Mouse (Mus musculus) left cerebral cortex, postnatal 14 days (tissue): Measurements from ENCODE around the gene Afmid. TPM values are rescaled to one million over a fixed set of nuclear protein-coding genes. Genes with fewer than 3 reads are reported as not detected.
A peak's percentile ranks its signal among the peaks of the same experiment; 100 is the strongest.
"Not testable (repeated sequence)": the region's sequence is repeated elsewhere in the genome, so short reads cannot be mapped to it uniquely, and the experiment has no call there.

Experiments
- DNase-seq, 2 experiments: peaks; one replicate each; pipeline ENCODE4 v3.0.0; 2021 to 2022; ENCODE audit warnings: low spot score in 2 of 2, mixed read lengths in 1 of 2
- intact Hi-C: fragments of 180-260 bp; cut with DNase I; formaldehyde crosslinking; loops from one replicate; pipeline ENCODE4 v1.15.1; 2025
- total RNA-seq, 2 experiments: library from RNA; stranded (reverse); gene quantifications; 2 replicates each; pipeline ENCODE4 v1.2.3; 2021

The Afmid gene
- total RNA-seq, 2 experiments from 2014 or later: 7.0 to 8.4 TPM

GRCm38 (mm10) chr11:117820173-117820572 is 5.6 kb upstream of the Afmid start:
- intact Hi-C loops: loop anchor here (5.0 kb wide), 4 partner anchors 68 to 453 kb away; no protein-coding TSS in a partner anchor
- DNase-seq: no peak

GRCm38 (mm10) chr11:117821868-117822267 is 3.9 kb upstream of the Afmid start:
- no peak for DNase-seq

GRCm38 (mm10) chr11:117822728-117823241 is 2.9 kb upstream of the Afmid start:
- DNase-seq: no peak
- intact Hi-C loops: loop anchor here (5.0 kb wide), 4 partner anchors 70 to 455 kb away; no protein-coding TSS in a partner anchor

More at GRCm38 (mm10) chr11:117821868-117822267, 3.9 kb upstream of the Afmid start:
- intact Hi-C loops: loop anchor here (5.0 kb wide), 4 partner anchors 70 to 455 kb away; no protein-coding TSS in a partner anchor

GRCm38 (mm10) chr11:117823411-117823810 is 2.3 kb upstream of the Afmid start:
- intact Hi-C loops: loop anchor here (5.0 kb wide), 4 partner anchors 71 to 456 kb away; no protein-coding TSS in a partner anchor

GRCm38 (mm10) chr11:117824060-117824969 is 1.4 kb upstream of the Afmid start:
- intact Hi-C loops: loop anchor here (2.0 to 5.0 kb wide), 5 partner anchors 34 to 457 kb away; no protein-coding TSS in a partner anchor
- DNase-seq: peak; percentile 88

More at GRCm38 (mm10) chr11:117823411-117823810, 2.3 kb upstream of the Afmid start:
- DNase-seq: no peak

- DNase-seq: no peak
These were observed 440 bp downstream of the Afmid start for GRCm38 (mm10) chr11:117826164-117826563.

GRCm38 (mm10) chr11:117826916-117827315 is 1.2 kb downstream of the Afmid start:
- no peak for DNase-seq
- intact Hi-C loops: no loop called here

More at GRCm38 (mm10) chr11:117826164-117826563, 440 bp downstream of the Afmid start:
- intact Hi-C loops: no loop called here

- DNase-seq: no peak
- intact Hi-C loops: no loop called here
These were observed 1.7 kb downstream of the Afmid start for GRCm38 (mm10) chr11:117827386-117827785.

- no peak for DNase-seq
- intact Hi-C loops: no loop called here
These were observed 2.6 kb downstream of the Afmid start for GRCm38 (mm10) chr11:117828149-117828887.

GRCm38 (mm10) chr11:117828888-117829604 is 3.3 kb downstream of the Afmid start:
- intact Hi-C loops: no loop called here
- peak in 1 of 2 experiments; percentile 38 for DNase-seq

GRCm38 (mm10) chr11:117829671-117830215 is 4.0 kb downstream of the Afmid start:
- no peak for DNase-seq
- intact Hi-C loops: no loop called here

GRCm38 (mm10) chr11:117830401-117830800 is 4.7 kb downstream of the Afmid start:
- no peak for DNase-seq
- intact Hi-C loops: no loop called here

- intact Hi-C loops: no loop called here
- peak; percentile 71 to 79 for DNase-seq
These were observed 6.6 kb downstream of the Afmid start for GRCm38 (mm10) chr11:117832086-117832969.

- intact Hi-C loops: not testable (repeated sequence)
These were observed 7.8 kb downstream of the Afmid start for GRCm38 (mm10) chr11:117833509-117833908.

GRCm38 (mm10) chr11:117834086-117834485 is 8.4 kb downstream of the Afmid start:
- no peak for DNase-seq
- intact Hi-C loops: no loop called here

More at GRCm38 (mm10) chr11:117833509-117833908, 7.8 kb downstream of the Afmid start:
- not testable (repeated sequence) for DNase-seq

- peak; percentile 51 to 78 for DNase-seq
These were observed 10.6 kb downstream of the Afmid start for GRCm38 (mm10) chr11:117836306-117836705.

GRCm38 (mm10) chr11:117838572-117838971 is 12.8 kb downstream of the Afmid start:
- DNase-seq: no peak
- intact Hi-C loops: no loop called here

More at GRCm38 (mm10) chr11:117836306-117836705, 10.6 kb downstream of the Afmid start:
- intact Hi-C loops: no loop called here

GRCm38 (mm10) chr11:117839021-117839420 is 13.3 kb downstream of the Afmid start:
- DNase-seq: no peak
- intact Hi-C loops: no loop called here
